Mouse (Mus musculus) myocyte (in vitro differentiated cells): ENCODE measurements around the gene 2210017I01Rik.

ENCODE experiments used
- CEBPB ChIP-seq: IDR thresholded peaks from 2 replicates; pipeline ENCODE4 v1.6.1; 2011; ENCODE audit warnings: mild to moderate bottlenecking, moderate library complexity; ENCODE audit not compliant: poor library complexity, insufficient read depth, severe bottlenecking
- E2F4 ChIP-seq: IDR thresholded peaks from one replicate; pipeline ENCODE4 v1.6.1; 2011; ENCODE audit warnings: mild to moderate bottlenecking, control low read depth, moderate library complexity; ENCODE audit not compliant: insufficient read depth
- MAX ChIP-seq: IDR thresholded peaks from one replicate; pipeline ENCODE4 v1.6.1; 2011; ENCODE audit warnings: low read depth, mild to moderate bottlenecking, control low read depth
- MYOD1 ChIP-seq, 3 experiments: IDR thresholded peaks; one replicate each; pipeline ENCODE4 v1.6.1; 2011; ENCODE audit warnings: control low read depth in 2 of 3, low read depth in 2 of 3, mild to moderate bottlenecking in 2 of 3, moderate library complexity in 1 of 3; ENCODE audit not compliant: insufficient read length in 2 of 3, control insufficient read depth in 1 of 3
- MYOG ChIP-seq, 3 experiments: IDR thresholded peaks; one replicate each; pipeline ENCODE4 v1.6.1; 2011; ENCODE audit warnings: control low read depth in 2 of 3, low read depth in 2 of 3, mild to moderate bottlenecking in 2 of 3; ENCODE audit not compliant: insufficient read length in 2 of 3, control insufficient read depth in 1 of 3, insufficient read depth in 1 of 3
- POLR2A ChIP-seq: IDR thresholded peaks from one replicate; pipeline ENCODE4 v1.6.1; 2011; ENCODE audit warnings: low read depth, mild to moderate bottlenecking, control low read depth, moderate library complexity; ENCODE audit not compliant: insufficient read length
- POLR2AphosphoS2 ChIP-seq: IDR thresholded peaks from one replicate; pipeline ENCODE4 v1.6.1; 2011; ENCODE audit warnings: low read depth, control low read depth; ENCODE audit not compliant: insufficient read length
- REST ChIP-seq: IDR thresholded peaks from one replicate; pipeline ENCODE4 v1.6.1; 2011; ENCODE audit warnings: mild to moderate bottlenecking, control low read depth, moderate library complexity; ENCODE audit not compliant: insufficient read depth, insufficient read length
- SRF ChIP-seq: IDR thresholded peaks from one replicate; pipeline ENCODE4 v1.6.1; 2011; ENCODE audit warnings: low read depth; ENCODE audit not compliant: control insufficient read depth, insufficient read length
- TCF12 ChIP-seq: IDR thresholded peaks from one replicate; pipeline ENCODE4 v1.6.1; 2011; ENCODE audit warnings: mild to moderate bottlenecking, control low read depth; ENCODE audit not compliant: poor library complexity, insufficient read depth, severe bottlenecking
- TCF3 ChIP-seq: IDR thresholded peaks from one replicate; pipeline ENCODE4 v1.6.1; 2011; ENCODE audit warnings: low read depth, control low read depth; ENCODE audit not compliant: insufficient read length
- USF1 ChIP-seq: IDR thresholded peaks from one replicate; pipeline ENCODE4 v1.6.1; 2011; ENCODE audit warnings: low read depth, mild to moderate bottlenecking, control low read depth, moderate library complexity

- TF ChIP-seq REST (no peak), MAX (no peak), POLR2AphosphoS2 (no peak), SRF (no peak), E2F4 (no peak), POLR2A (no peak), USF1 (no peak), MYOD1 (IDR thresholded peaks at IDR 0.05; ENCODE audit: control insufficient read depth in 1 of 3, insufficient read length in 2 of 3, low read depth in 2 of 3) (no peak), TCF3 (no peak), CEBPB (no peak), TCF12 (no peak), MYOG (IDR thresholded peaks at IDR 0.05; ENCODE audit: control insufficient read depth in 1 of 3, insufficient read depth in 1 of 3, insufficient read length in 2 of 3, low read depth in 2 of 3) (no peak)
Observed at GRCm38 (mm10) chr3:92572514-92573155, 34.7 kb downstream of the 2210017I01Rik start.
